Mouse (Mus musculus) small intestine, adult 2 months (tissue): ENCODE measurements around the gene Apex2. TPM values are rescaled to one million over a fixed set of nuclear protein-coding genes. Genes with fewer than 3 reads are reported as not detected.

Experiments
- H3K27ac ChIP-seq: fragments of 200-500 bp; 2 replicates; pipeline ENCODE4 v1.5.1; 2012; ENCODE audit warnings: low read depth, low read length, control low read depth, inconsistent platforms; ENCODE audit not compliant: insufficient read depth
- H3K27me3 ChIP-seq: fragments of 200-500 bp; 2 replicates; pipeline ENCODE4 v1.6.1; 2012; ENCODE audit warnings: mild to moderate bottlenecking, moderate library complexity, low read length, inconsistent platforms; ENCODE audit not compliant: control insufficient read depth, insufficient read depth
- H3K36me3 ChIP-seq: fragments of 200-500 bp; 2 replicates; pipeline ENCODE4 v1.6.1; 2012; ENCODE audit warnings: mild to moderate bottlenecking, low read length, control low read depth, inconsistent platforms; ENCODE audit not compliant: control insufficient read depth, insufficient read depth
- H3K4me1 ChIP-seq: fragments of 200-500 bp; 2 replicates; pipeline ENCODE4 v1.6.1; 2012; ENCODE audit warnings: low read length, inconsistent platforms, mixed read lengths; ENCODE audit not compliant: control insufficient read depth, insufficient read depth, insufficient read length
- H3K4me3 ChIP-seq: fragments of 200-500 bp; 2 replicates; pipeline ENCODE4 v1.5.1; 2012; ENCODE audit warnings: low read depth, mild to moderate bottlenecking, control low read depth, inconsistent platforms, low read length, moderate library complexity
- CTCF ChIP-seq: fragments of 200-500 bp; IDR thresholded peaks from 2 replicates; pipeline ENCODE4 v1.5.1; 2012; ENCODE audit warnings: low read depth, mild to moderate bottlenecking, control low read depth, inconsistent platforms, low read length, moderate library complexity, mixed read lengths; ENCODE audit not compliant: insufficient replicate concordance, insufficient read length; ENCODE audit errors: extremely low read depth
- POLR2A ChIP-seq: fragments of 200-500 bp; IDR thresholded peaks from 2 replicates; pipeline ENCODE4 v1.6.1; 2012; ENCODE audit warnings: low read depth, mild to moderate bottlenecking, control low read depth, inconsistent platforms, low read length, moderate library complexity
- WGBS: fragments of 180-500 bp; shearing (Covaris S2); methylation state at CpG from one replicate; pipeline ENCODE4 v1.1.7; 2018; 5-methylcytosine and 5-hydroxymethylcytosine counted together
- polyA plus RNA-seq: library from polyadenylated mRNA; depleted of rRNA; stranded (reverse); fragments of >200 nt; gene quantifications from 2 replicates; pipeline ENCODE4 v1.2.3, GENCODE M21; 2012; rRNA removed

Apex2 gene
- polyA plus RNA-seq, 1 experiment = 4.1 TPM

DNA sequence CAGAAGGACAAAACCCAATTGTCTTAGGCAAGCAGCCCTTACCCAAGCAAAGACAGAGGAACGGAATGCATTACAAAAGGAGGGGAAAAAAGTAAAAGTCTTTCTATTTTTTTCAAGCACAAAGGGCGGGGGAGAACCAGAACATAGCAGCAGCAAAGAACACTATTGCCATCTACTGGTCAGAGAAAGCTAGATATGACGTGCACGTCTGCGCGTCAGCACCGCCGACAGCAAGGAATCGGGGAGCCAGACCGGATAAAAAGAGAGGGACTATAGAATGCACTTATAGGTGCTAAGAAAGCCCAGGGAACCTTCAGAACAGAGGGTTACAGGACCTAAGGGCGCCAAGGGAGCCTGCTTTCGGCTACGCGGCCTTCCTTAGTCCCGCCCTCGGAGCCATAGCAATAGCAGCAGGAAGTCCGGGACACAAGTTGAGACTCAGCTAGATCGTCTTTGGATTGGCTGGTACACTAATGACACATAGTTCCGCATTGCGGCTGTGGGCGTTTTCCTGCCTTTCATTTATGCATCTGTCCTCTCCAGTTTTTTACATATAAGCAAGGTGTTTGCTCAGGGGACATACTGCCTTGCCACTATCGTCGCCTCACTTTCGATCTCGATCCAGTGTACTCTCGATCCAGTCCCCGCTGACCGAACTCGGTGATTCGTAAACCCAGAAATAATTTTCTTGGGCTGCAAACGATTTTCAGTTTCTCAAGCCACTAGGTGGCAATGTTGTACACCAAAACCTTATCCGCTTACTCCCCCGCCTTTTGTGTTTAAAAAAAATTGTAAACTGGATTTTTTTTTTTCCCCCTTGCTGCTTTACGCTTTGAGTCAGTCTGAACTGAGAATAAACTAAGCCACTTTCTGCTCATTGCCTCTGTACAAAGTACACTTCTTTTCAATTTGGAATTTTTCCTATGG is 111.6 kb downstream of the Apex2 start:
- Histone ChIP-seq H3K27me3 (no peaks in the 10 kb centered on the region), H3K4me1 (no peaks in the 10 kb centered on the region), H3K36me3 (no peaks in the 10 kb centered on the region), H3K4me3 (peak overlapping the region; percentile 71), H3K27ac (peak overlapping the region; percentile 91)
- peak; percentile 69; the same call in 1 of the 2 replicates for TF ChIP-seq CTCF
- TF ChIP-seq POLR2A = no peak
- WGBS = under 1% methylated on average over 34 of the region's 34 CpGs

DNA sequence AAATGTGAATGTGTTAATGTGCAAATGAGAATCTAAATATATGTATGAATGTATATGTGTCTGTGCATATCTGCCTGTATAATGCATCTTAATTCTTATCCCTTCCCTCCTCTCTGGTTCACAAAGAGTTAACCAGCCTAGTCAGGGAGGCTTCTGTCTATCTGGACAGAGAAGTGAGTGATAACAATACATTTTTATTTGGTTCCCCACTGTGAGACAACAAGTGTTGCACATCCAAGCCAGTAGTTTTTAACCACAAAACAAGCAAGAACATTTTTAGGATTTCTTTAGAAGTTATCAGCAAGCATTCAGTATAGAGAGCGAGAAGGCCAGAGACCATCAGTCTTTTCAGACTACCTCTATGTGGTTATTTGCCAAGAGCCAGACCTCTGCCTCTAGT is 118.3 kb downstream of the Apex2 start:
- no peak overlapping the region for H3K27ac ChIP-seq
- no peaks in the 10 kb centered on the region for H3K4me1 ChIP-seq
- H3K4me3 ChIP-seq = no peak overlapping the region
- no peaks in the 10 kb centered on the region for H3K36me3 ChIP-seq
- no peaks in the 10 kb centered on the region for H3K27me3 ChIP-seq
- WGBS = 91% methylated on average over 1 of the region's 1 CpGs
- TF ChIP-seq POLR2A (no peak), CTCF (no peak)

Other genes with a start within 250 kb of the Apex2 start
- gene Tmem29, start 130.7 kb downstream of the Apex2 start, polyA plus RNA-seq = 0.52 and 1.3 TPM in 2 replicates
- 0.19 and 0.47 TPM in 2 replicates for gene Alas2, start 42.5 kb downstream of the Apex2 start, polyA plus RNA-seq
- 0.53 and 1.8 TPM in 2 replicates for gene Pfkfb1, start 1.6 kb downstream of the Apex2 start, polyA plus RNA-seq
- 0.53 TPM in 2 replicates for gene Tro, start 67.7 kb upstream of the Apex2 start, polyA plus RNA-seq
- gene Maged2, start 224.5 kb upstream of the Apex2 start, polyA plus RNA-seq = 5.8 and 6.4 TPM in 2 replicates